Mouse (Mus musculus): ENCODE results near the gene Egfl8. TPM values are rescaled to one million over a fixed set of nuclear protein-coding genes. Genes with fewer than 3 reads are reported as not detected.

Gene Egfl8
- total RNA-seq, 2 experiments from 2014 or later, result 1.5 to 1.9 TPM

DNA sequence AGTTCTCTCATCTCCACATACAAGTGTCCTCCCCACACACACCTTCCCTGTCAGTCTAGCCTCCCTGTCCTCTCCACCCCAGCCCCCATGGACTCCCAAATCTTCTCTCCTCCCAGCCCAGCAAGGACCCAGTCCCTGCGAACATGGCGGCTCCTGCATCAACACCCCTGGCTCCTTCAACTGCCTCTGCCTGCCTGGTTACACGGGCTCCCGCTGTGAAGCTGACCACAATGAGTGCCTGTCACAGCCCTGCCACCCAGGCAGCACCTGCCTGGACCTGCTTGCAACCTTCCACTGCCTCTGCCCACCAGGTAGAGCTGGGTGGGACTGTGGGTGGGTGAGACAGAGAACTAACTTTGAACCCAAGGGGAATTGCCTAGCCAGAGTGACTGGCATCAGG is 45.9 kb downstream of the Egfl8 start:
- H3K27ac ChIP-seq, result no peak overlapping the region
- no peak for TF ChIP-seq CTCF (IDR thresholded peaks at IDR 0.05)
- DNase-seq, result no peak
- intact Hi-C loops (cut with DNase I), result loop anchor here (5.0 kb wide), 1 partner anchor 47 kb away; the partner anchor contains the start of gene Egfl8
- no peak overlapping the region for H3K4me3 ChIP-seq

DNA sequence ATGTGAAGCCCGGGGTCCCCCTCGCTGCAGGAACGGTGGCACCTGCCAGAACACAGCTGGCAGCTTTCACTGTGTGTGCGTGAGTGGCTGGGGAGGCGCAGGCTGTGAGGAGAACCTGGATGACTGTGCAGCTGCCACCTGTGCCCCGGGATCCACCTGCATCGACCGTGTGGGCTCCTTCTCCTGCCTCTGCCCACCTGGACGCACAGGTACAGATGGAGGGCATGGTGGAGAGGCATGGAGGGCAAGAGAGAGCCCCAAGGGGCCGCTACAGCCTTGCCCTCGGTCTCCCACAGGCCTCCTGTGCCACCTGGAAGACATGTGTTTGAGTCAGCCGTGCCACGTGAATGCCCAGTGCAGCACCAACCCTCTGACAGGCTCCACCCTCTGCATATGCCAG is 47.4 kb downstream of the Egfl8 start:
- intact Hi-C loops (cut with DNase I), result no loop called here
- TF ChIP-seq CTCF (IDR thresholded peaks at IDR 0.05), result no peak
- DNase-seq, result no peak
- H3K4me3 ChIP-seq, result no peak overlapping the region
- no peak overlapping the region for H3K27ac ChIP-seq

DNA sequence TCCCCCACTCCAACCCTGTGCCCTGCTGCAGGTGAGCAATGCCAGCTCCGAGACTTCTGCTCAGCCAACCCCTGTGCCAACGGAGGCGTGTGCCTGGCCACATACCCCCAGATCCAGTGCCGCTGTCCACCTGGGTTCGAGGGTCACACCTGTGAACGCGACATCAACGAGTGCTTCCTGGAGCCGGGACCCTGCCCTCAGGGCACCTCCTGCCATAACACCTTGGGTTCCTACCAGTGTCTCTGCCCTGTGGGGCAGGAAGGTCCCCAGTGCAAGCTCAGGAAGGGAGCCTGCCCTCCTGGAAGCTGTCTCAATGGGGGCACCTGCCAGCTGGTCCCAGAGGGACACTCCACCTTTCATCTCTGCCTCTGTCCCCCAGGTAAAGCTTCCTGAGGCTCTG is 48.5 kb downstream of the Egfl8 start:
- intact Hi-C loops (cut with DNase I), result no loop called here
- no peak for TF ChIP-seq CTCF (IDR thresholded peaks at IDR 0.05)
- DNase-seq, result no peak
- Histone ChIP-seq H3K4me3 (no peak overlapping the region), H3K27ac (no peak overlapping the region)

DNA sequence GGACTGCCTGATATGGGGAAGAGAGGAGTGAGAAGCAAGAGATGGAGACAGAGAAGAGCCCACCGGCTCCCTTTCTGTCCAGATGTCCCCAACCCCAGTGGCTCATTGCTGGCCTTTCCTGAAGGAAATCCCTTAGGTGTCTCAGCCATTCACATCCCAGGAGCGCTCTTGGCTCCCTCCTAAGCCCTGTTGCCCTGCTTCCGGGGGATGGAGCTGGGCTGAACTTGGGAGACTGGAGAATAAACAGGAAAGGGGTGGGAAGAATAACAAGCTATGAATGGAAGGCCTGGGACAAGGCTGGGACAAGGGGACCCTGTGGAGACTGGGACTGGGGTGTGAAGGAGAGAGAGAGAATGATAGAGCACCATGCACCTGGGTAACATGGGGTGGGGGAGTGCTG is 51.0 kb downstream of the Egfl8 start:
- TF ChIP-seq CTCF (IDR thresholded peaks at IDR 0.05), result no peak
- intact Hi-C loops (cut with DNase I), result no loop called here
- peak overlapping the region; percentile 90 for H3K27ac ChIP-seq
- peak; percentile 47 for DNase-seq
- peak overlapping the region; percentile 71 for H3K4me3 ChIP-seq

DNA sequence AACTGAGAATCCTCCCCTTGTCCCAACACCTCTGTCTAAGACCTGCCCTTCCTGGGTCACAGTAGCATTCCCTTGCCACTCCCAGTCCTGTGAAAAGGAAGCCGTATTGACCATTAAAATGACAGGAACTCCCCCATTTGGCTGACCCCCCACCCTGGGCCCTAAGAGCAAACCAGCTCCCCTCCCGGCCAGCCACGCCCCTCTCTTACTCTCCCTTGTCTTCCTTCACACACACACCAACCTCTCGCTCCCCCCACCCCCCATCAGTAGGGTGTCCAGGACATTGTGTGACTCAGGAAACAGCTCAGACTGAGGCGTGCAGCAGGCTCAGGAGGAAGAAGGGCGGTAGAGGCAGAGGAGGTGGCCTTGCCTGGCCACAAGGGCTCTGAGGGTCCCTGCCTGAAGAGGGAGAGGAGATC is 51.8 kb downstream of the Egfl8 start, which contains the start of gene Notch4:
TSS of gene Notch4 (plus strand) at position 266 of the 419 bp plus-strand sequence.
- TF ChIP-seq CTCF (IDR thresholded peaks at IDR 0.05), result 0 out of 2 replicates have a peak, but pooled peaks have one; percentile 3
- intact Hi-C loops (cut with DNase I), result no loop called here
- H3K27ac ChIP-seq, result peak within 1 kb of the TSS; percentile 90
- peak within 1 kb of the TSS; percentile 71 for H3K4me3 ChIP-seq
- peak; percentile 51 for DNase-seq

DNA sequence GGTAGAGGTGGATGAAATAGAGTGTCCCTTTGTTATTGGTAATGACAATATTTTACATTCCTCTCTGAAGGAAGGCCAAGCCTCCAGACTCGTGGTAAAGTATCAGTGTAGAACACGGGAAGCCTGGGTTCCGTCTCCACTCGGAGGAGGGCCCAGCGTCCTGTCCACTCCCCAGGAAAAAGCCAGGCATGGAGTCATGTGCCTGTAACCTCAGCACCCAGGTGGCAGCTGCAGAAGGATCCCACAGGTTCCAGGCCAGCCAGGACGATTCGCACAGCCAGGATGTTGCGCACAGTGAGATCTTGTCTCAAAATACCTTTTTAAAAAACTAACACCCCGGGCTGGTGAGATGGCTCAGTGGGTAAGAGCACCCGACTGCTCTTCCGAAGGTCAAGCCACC is 52.4 kb downstream of the Egfl8 start:
- intact Hi-C loops (cut with DNase I), result no loop called here
- DNase-seq, result no peak
- Histone ChIP-seq H3K4me3 (no peak overlapping the region), H3K27ac (peak overlapping the region; percentile 90)
- no peak for TF ChIP-seq CTCF (IDR thresholded peaks at IDR 0.05)

Other genes starting within 250 kb of the Egfl8 start
- not detected for gene Btnl1, start 238.8 kb downstream of the Egfl8 start, total RNA-seq (2021)
- under 1 TPM in 1 of 2 experiments, not detected in 1; 0.43 TPM for gene BC051142, start 217.2 kb downstream of the Egfl8 start, total RNA-seq (2021)
- not detected for gene Btnl4, start 138.7 kb downstream of the Egfl8 start, total RNA-seq (2021)
- not detected for gene Btnl6, start 98.6 kb downstream of the Egfl8 start, total RNA-seq (2021)
- 10 to 100 TPM; 10.5 to 11.4 TPM for gene Notch4, start 51.7 kb downstream of the Egfl8 start, total RNA-seq (2021)
- 1 to 10 TPM; 1.8 to 2.4 TPM for gene Gpsm3, start 26.2 kb downstream of the Egfl8 start, total RNA-seq (2021)
- gene Pbx2, start 24.7 kb downstream of the Egfl8 start, total RNA-seq (2021), result 10 to 100 TPM; 14.0 to 14.6 TPM
- gene Ager, start 18.1 kb downstream of the Egfl8 start, total RNA-seq (2021), result under 1 TPM in 1 of 2 experiments, not detected in 1; 0.31 TPM
- gene Rnf5, start 12.3 kb downstream of the Egfl8 start, total RNA-seq (2021), result 10 to 100 TPM; 16.8 to 24.0 TPM
- 10 to 100 TPM; 75.6 to 75.7 TPM for gene Agpat1, start 11.7 kb downstream of the Egfl8 start, total RNA-seq (2021)
- gene Ppt2, start 12.5 kb upstream of the Egfl8 start, total RNA-seq (2021), result 10 to 100 TPM; 40.5 to 42.2 TPM
- under 1 TPM; 0.28 to 0.36 TPM for gene Prrt1, start 13.6 kb upstream of the Egfl8 start, total RNA-seq (2021)
- 1 to 10 TPM; 4.5 to 9.3 TPM for gene Fkbpl, start 28.8 kb upstream of the Egfl8 start, total RNA-seq (2021)
- gene Atf6b, start 31.2 kb upstream of the Egfl8 start, total RNA-seq (2021), result 1 to 10 TPM; 7.1 to 9.1 TPM
- 10 to 100 TPM; 30.7 to 41.6 TPM for gene Tnxb, start 54.6 kb upstream of the Egfl8 start, total RNA-seq (2021)
- gene C4b, start 127.9 kb upstream of the Egfl8 start, total RNA-seq (2021), result 1 to 10 TPM; 2.4 to 3.4 TPM
- gene Cyp21a1, start 188.6 kb upstream of the Egfl8 start, total RNA-seq (2021), result not detected
- gene Stk19, start 221.0 kb upstream of the Egfl8 start, total RNA-seq (2021), result 1 to 10 TPM; 7.3 to 7.7 TPM
- 10 to 100 TPM in 1 of 2 experiments, 1 to 10 TPM in 1; 10.0 to 11.4 TPM for gene Dxo, start 221.0 kb upstream of the Egfl8 start, total RNA-seq (2021)
- 10 to 100 TPM; 19.0 to 24.6 TPM for gene Skiv2l, start 234.2 kb upstream of the Egfl8 start, total RNA-seq (2021)
- 10 to 100 TPM in 1 of 2 experiments, 1 to 10 TPM in 1; 9.4 to 10.8 TPM for gene Nelfe, start 234.4 kb upstream of the Egfl8 start, total RNA-seq (2021)
- gene Cfb, start 246.5 kb upstream of the Egfl8 start, total RNA-seq (2021), result 1 to 10 TPM; 1.9 to 2.0 TPM

Data from gastrocnemius, adult 2 months (tissue).